Mouse (Mus musculus) right cerebral cortex, adult 18-20 months (tissue): ENCODE data around the gene Ech1.

ENCODE experiments used
- DNase-seq: peaks from one replicate; pipeline ENCODE4 v3.0.0; 2022; ENCODE audit warnings: mixed read lengths

Ech1 gene

GRCm38 (mm10) chr7:28821261-28821831 lies 3.7 kb upstream of the Ech1 start:
- DNase-seq = peak; percentile 71

DNA sequence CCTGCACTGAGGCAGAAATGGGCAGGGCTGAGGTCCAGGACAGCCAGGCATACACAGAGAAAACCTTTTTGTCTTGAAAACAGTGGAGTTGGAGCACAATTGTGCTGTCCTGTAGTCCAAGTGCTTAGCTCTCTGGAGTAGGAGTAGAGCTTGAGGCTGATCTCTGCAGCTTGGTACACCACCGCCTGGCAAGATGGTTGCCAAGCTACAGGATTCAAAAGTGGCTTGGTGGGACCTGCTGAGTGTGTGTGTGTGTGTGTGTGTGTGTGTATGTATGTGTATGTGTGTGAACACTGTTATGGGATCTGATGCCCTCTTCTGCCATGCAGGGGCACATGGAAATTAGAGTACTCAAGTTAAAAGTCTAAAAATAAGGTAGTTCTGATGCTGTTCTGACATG lies 2.5 kb upstream of the Ech1 start:
- DNase-seq = no peak

DNA sequence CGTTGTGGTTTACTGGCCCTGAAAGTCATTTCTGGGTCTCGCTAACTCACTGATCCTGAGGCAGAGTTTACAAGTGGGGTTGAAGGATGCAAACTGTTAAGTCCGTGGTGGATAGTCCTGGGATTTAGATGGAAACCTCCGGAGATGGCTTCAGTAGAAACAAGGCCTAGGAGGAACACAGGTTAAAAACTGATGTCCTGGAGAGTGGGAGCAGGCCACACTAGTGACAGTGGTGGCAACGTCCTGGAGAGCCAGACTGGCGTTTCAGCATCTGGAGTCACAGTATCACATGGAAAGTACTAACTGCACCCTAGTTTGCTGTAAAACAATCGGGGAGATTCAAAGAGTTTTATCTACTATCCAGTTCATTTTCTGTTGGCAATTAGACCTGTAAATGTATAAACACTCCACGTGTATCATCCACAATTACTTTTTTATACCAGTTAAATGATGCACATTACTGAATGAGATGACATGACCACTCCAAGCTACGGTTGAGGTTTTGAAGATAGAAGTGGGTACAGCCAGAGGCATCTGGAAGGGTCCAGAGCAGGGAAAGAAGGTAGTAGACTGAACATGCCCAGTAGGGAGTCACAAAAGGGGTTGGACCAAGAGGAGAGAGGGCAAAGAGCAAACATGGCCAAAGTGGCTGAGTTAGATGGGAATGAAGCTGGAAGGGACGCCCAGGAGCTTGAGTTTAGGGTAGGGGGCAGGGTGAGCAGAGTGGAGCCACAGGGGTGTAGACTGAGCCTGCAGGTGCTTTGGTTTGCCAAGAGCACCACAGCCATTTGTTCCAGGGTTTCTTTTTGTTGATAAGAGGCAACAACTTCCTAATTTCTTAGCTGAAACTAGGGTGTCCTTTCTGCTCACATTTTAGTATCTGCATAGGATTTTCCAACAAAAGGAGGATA lies 1.8 kb upstream of the Ech1 start:
- no peak for DNase-seq

DNA sequence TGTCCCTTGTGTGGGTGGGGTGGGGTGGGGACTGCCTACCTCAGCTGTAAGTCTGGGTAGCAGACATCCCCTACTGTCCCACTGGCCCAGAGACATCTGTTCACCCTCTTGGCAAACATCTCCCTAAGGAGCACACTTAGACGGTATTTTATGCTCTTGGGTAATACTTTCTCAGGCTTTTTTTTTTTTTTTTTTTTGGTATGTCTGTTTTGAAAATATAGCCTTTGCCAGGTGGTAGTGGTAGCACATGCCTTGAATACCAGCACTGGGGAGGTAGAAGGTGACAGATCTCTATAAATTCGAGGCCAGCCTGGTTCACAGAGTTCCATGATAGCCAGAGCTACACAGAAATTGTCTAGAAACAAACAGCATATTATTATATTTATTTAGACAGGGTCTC lies 1.1 kb upstream of the Ech1 start:
- no peak for DNase-seq

DNA sequence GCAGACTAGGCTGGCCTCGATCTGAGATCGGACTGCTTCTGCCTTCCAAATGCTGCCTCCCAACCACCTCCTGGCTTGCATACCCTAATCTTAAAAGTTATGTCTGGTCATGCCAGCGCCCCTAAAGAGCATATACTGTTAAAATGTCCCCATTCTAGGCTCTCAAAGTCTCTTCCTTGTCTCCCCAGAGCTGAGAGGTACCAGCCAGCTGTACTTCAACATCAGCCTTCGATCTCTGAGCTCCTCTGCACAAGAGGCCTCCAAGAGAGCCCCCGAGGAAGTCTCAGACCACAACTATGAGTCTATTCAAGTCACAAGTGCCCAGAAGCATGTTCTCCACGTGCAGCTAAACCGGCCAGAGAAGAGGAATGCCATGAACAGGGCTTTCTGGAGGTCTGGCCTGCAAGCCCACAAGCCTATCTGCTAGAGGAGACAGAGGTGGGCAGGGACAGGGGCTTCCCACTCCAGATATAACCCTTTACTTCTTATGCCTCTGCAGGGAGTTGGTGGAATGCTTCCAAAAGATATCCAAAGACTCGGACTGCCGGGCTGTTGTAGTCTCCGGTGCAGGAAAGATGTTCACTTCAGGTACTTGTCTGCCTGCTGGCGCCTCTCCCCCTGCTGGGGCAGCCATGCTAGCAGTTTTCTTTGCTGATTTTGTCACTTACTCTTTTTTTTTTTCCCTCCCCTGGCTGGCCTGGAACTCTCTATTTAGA lies 827 bp downstream of the Ech1 start:
- no peak for DNase-seq

- DNase-seq = no peak
Measured at GRCm38 (mm10) chr7:28826402-28826772, 1.4 kb downstream of the Ech1 start.

DNA sequence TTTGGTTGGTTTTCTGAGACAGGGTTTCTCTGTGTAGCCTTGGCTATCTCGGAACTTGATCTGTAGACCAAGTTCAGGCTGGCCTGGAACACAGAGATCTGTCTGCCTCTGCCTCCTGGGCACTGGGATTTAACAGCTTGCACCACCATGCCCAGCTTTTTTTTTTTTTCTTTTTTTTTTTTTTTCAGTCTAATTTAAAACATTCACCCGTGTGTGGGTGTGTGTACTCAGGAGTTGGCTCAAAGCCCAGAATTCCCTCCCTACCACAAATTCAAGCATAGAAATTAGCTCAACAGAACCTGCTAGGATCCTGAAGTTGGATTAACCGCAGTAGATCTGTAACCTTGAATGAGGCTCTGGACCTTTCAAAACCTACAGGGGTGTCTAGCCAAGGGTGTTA lies 2.3 kb downstream of the Ech1 start:
- peak; percentile 76 for DNase-seq

DNA sequence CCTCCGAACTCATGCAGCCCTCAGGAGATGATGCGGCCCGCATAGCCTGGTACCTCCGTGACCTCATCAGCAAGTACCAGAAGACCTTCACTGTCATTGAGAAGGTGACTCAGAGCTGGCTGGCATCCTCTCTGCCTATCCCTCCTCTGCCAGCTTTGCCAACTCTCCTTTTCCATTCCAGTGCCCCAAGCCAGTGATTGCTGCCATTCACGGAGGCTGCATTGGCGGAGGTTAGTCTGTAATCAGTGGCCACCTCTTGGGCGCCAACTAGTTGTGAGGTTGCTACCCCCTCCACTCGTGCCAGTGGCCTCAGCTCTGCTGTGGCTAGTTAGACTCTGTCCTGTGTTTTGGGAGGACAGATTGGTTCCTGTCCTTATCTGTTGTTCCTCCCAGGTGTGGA lies 4.8 kb downstream of the Ech1 start:
- no peak for DNase-seq

DNA sequence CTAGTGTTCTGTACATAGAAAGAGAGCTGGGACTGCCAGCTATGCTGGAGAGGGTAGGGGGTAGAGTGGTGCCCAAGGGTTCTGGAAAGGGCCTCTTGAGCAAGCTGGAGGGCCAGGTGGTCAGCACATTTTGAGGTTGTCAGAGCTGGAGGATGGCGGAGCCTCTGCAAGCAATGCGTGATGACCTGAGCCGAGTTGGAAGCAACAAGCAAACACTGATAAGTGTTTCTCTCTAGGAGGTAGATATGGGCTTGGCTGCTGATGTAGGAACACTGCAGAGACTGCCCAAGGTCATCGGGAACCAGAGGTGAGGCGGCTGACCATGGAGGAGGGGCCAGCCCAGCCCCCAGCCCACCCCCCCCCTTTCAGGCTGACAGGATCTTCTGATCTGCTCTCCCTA lies 6.0 kb downstream of the Ech1 start:
- DNase-seq = no peak

DNA sequence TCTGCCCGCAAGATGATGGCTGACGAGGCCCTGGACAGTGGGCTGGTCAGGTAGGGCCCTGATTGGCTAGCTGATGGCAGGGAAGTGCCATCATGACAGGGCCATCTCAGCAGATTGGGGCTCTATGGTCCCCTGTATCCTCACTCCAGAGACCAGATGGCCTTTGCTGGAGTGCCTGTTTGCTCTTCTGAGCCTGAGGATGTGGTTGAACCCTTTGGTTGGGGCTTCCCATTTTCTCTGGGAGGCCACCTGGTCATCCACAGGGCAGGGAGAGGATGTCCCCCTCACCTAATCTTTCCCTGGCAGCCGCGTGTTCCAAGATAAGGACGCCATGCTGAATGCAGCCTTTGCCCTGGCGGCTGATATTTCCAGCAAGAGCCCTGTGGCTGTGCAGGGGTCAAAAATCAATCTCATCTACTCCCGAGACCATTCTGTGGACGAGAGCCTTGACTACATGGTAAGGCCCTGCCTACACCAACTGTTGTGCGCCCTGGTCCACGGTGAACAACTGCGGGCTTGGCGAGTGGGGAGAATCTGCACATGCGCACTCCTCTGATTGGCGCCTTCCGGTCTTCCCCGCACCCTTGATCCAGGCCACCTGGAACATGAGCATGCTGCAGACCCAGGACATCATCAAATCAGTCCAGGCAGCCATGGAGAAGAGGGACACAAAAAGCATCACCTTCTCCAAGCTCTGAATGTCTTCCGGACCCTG lies 6.6 kb downstream of the Ech1 start:
- DNase-seq = no peak

DNA sequence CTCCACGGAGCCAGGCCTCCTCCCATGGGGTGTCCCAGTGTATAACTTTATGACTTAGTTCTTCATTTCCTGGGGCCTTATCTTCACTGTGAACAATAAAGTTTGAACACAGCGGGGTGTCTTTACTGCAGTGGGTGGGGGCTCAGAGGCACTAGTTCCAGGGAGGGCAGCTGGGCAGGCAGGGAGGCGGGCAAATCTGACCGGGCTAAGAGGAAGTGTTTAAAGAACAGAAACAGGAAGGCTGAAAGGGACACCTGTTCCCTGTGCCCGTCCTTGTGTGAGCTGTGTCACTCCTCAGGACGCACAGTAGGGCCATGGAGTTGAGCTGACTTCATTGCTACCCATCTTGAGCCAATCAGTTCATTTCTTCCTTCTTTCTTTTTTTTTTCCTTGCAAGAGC lies 7.1 kb downstream of the Ech1 start:
- DNase-seq = no peak

- no peak for DNase-seq
Measured at GRCm38 (mm10) chr7:28833723-28834347, 8.8 kb downstream of the Ech1 start, which contains the start of gene Lgals4. Gene Lgals4, plus strand, starts transcription at chr7:28833854.

GRCm38 (mm10) chr7:28836936-28837335 lies 11.9 kb downstream of the Ech1 start:
- DNase-seq = no peak

- no peak for DNase-seq
Measured at GRCm38 (mm10) chr7:28838331-28838730, 13.3 kb downstream of the Ech1 start.

DNA sequence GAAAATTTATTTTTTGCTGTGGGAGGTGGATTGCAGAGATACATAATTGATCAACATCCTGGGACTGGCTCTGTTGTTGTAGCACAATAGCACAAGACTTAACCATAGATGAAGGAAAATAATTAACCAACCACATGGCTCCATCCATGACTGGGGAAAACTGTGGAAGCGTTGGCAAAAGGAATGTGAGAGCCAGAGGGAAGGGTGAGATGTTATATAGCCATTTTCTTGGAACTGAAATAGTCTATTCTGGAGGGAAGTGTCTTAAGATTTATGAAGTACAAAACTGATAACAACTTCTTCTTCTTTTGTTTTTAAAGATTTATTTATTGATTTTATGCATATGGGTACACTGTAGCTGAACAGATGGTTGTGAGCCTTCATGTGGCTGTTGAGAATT lies 22.3 kb downstream of the Ech1 start:
- no peak for DNase-seq

GRCm38 (mm10) chr7:28849700-28850236 lies 24.8 kb downstream of the Ech1 start:
- DNase-seq = no peak

DNA sequence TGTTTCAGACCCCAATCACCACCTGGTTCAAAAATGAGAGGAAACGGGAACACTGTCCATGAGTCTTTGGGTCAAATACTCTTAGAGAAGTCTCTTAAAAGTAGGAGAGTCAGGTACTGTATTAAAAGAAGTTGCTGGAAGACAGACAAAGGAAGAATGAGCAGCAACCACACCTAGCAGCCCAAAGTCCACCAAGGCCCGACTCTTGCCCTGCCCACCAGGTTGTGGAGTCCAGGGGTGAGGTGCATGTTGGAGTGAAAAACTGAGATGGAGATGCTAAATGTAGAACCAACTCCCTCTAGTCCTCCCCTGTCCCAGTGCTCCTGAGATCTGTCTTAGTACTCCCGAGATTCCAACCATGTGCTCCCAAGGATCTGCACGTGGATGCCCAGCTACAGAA lies 25.6 kb downstream of the Ech1 start:
- no peak for DNase-seq

DNA sequence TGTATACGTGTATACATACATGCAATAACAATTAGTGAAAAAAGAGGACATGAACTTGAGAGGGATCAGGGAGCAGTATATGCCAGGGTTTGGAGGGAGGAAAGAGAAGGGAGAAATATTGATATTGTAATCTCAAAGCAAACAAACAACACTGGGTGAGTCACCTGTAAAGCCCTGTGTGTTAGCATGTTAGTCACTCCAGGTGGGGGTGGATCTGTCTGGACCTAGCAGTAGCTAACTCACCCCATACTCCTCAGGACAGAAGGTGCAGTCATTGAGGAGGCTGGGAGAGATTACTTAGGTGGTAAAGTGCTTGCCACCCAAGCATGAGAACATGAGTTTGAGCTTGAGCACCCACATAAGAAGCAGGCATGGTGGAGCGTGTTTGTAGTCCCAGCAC lies 34.9 kb downstream of the Ech1 start:
- no peak for DNase-seq

DNA sequence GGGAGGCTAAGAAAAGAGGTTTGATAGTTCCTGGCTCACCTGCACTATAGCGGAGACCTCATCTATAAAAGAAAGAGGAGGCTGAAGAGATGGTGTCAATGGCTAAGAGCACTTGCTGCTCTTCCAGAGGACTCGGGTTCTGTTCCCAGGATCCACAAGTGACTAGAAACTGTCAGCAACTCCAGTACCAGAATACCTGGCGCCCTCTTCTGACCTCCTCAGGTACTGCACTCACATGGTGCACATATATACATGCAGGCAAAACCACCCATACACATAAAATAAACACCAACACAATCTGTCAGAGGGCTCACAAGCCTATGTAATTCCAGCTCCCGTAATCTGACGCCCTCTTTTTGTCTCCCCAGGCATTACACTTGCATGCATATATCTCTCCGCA lies 35.9 kb downstream of the Ech1 start:
- DNase-seq = no peak

DNA sequence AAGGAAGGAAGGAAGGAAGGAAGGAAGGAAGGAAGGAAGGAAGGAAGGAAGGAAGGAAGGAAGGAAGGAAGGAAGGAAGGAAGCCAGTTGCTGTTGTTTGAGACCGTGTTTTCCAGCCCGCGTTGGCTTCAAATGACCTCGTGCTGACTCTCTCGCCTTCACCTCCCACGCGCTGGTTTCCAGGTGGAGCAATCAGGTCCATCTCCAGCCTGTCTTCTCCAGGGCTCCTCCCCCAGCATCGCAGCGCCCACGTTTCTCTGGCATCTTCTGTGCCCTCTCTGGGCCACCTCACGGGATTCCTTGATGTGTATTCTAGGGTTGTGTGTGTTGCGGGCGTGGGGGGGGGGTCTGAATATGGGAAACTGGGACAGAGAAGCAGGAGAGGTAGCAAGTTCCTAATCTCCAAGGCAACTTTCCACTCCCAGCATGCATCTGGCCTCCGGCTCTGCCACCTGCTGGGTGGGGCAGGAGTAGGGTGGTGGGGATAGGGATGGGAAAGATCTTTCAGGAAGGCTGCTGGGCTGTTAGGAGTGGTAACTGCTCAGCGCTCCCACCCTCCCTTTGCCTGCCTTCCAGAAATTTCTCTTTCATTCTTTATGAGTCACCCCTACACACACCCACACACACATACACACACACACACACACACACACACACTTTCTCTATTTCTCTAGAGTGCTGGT lies 37.9 kb downstream of the Ech1 start:
- DNase-seq = peak; percentile 62

DNA sequence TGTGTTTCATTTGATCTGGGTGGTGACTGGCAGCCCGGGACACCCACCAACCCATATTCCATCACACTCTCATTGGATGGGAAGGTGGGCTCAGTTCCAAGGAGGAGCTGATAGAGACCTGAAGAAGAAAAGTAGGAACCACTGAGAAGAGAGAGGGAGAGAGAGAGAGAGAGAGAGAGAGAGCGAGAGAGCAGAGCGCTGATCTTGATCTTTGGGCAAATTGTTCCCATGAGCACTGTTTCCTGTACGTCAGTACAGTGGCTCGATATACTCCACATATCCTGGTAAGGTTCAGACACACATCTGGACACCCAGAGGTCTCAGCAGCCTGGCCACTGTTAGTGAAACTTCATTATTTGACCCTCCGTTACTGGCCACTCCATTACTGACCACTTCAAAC lies 38.5 kb downstream of the Ech1 start, which contains the start of gene Lgals7:
Gene Lgals7 (plus strand): TSS at position 314 of the 400 bp plus-strand sequence.
- DNase-seq = no peak

GRCm38 (mm10) chr7:28864288-28864750 lies 39.3 kb downstream of the Ech1 start:
- no peak for DNase-seq
